Mouse (Mus musculus) mouse embryonic stem cell (cell line): Measurements from ENCODE around the gene Zfp12.

ENCODE experiments used
- in situ Hi-C, 2 experiments: fragments of 300-500 bp; cut with MboI; formaldehyde crosslinking; loops; 1 replicate in 1 of 2; 3 replicates in 1 of 2; pipeline ENCODE4 v1.14.3; 2019 to 2020; ENCODE audit warnings: low sequenced_read_pairs in 2 of 2, low pct_unique_long_range_greater_than_20kb in 1 of 2, mixed read lengths in 1 of 2; ENCODE audit not compliant: unreplicated experiment in 1 of 2

The Zfp12 gene

DNA sequence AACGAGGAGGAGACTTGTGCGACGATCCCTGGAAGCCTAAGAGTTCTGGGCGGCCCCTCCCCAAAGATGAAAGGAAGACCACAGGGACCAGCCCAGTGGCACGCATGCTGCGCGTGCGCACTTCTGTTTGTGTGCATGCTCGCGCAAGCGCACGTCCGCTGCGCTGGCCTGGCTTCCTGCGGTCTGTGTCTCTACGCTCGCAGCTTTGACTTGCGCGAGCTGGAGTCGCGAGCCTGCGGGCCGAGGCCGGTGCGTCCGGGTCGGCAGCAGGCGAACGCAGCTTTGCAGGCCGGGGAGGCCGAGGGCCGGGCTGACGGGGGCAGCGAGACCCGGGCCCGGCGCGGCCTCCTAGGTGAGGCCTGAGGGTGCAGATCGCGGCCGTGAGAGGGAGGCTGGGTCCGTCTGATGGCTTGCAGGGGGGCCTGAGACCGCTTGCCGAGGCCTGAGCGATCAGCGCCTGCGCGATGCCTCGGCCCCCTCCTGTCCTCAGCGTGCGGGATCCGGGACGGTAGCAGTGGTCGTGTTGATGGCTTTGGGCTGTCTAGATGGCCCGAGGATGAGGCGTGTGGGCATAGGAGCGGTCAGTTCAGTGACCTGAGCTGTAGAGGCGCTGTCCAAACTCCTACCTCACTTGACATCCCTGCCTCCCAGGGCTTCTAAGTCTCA, at the start of gene Zfp12:
Zfp12 (plus strand) TSS at position 136 of the 666 bp plus-strand sequence.
- in situ Hi-C loops: loop anchor here in 1 of 2 experiments (10.0 kb wide), 1 partner anchor 50 kb away; the partner anchor contains the start of genes Rbak and Spdye4b

DNA sequence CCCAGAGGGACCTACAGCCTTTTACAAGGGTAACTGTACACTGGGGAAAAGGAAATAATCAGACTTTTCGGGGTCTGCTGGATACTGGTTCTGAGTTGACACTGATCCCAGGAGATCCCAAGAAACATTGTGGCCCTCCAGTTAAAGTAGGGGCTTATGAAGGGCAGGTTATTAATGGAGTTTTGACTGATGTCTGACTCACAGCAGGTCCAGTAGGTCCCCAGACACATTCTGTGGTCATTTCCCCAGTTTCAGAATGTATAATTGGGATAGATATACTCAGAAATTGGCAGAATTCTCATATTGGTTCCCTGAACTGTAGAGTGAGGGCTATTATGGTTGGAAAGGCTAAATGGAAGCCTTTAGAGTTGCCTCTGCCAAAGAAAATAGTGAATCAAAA, 46.9 kb upstream of the Zfp12 start:
- in situ Hi-C loops: loop anchor here (10.0 to 25.0 kb wide), 2 partner anchors 47 to 99 kb away; partner anchors contain the start of genes Zfp12 (in 1 of the 2) and Zfp853 (in 1 of the 2)

DNA sequence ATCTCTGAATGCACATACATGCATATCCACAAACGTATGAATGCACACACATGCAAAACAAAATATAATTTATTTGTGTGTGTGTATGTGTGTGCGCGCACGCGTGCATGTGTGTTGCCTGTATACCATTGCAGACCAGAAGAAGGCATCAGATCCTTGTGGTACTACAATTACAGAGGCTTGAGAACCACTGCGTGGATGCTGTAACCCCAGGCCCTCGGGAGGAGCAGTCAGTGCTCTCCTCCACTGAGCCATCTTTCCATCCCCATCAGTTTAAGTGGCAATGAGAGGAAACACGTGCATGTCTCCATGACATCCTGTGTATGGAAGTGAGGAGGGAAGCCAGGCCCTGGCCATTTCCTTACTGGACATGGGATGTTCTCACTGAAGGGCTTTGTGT, 42.2 kb upstream of the Zfp12 start:
- in situ Hi-C loops: loop anchor here in 1 of 2 experiments (25.0 kb wide), 1 partner anchor 94 kb away; the partner anchor contains the start of gene Zfp853

DNA sequence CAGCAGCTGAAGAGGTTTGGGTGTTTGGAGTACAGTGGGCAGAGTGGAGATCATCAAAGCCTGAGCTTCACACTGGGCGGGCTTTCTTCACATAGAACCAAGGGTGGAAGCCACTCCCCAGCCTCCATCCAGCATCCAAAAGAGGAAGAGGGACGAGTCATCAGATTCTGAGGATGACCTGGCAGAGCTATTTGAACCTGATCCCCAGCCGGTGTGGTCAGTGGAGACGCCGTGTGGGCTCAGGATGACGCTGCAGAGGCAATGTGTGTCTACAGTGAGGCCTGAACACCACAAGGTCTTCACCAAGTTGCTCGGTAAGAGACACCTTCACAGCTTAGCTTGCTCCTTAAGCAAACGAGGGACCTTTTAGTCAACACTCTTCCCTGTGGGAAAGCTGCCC, 40.2 kb upstream of the Zfp12 start:
- in situ Hi-C loops: loop anchor here in 1 of 2 experiments (25.0 kb wide), 1 partner anchor 93 kb away; the partner anchor contains the start of gene Zfp853

DNA sequence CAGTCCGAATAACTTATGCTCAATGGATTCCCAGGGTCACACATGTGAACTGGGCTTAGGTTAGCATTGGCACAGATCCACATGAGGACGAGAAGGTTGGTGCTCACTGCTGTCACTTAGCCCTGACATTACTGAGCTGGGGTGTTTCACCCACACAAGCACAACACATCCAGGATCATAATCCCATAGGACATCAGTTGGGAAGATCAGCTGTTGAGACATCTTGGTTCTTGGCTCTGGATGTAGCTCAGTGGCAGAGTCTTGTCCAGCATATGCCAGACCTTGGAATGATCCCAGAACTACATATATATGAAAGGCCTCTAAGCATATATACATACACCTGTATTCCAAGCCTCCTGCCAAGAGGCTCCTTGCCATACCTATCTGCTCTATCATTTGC, 39.8 kb upstream of the Zfp12 start:
- in situ Hi-C loops: loop anchor here in 1 of 2 experiments (25.0 kb wide), 1 partner anchor 92 kb away; the partner anchor contains the start of gene Zfp853

DNA sequence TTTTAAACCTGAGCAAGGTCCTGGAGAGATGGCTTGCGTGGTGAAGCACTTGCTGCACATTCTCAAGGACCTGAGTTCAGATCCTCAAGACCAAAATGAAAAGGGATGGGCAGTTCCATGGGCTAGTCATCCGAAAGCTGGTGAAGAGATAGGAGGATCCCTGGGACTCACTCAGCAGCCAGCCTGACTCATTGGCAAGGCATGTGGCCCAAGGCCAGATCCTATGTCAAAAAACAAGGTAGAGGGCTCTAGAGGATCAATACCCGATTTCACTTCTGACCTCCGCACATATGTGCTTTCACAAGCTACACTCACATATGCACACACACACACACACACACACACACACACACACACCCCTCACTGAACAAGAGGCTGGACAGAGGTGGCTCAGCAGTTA, 38.5 kb upstream of the Zfp12 start:
- in situ Hi-C loops: loop anchor here in 1 of 2 experiments (25.0 kb wide), 1 partner anchor 91 kb away; the partner anchor contains the start of gene Zfp853

DNA sequence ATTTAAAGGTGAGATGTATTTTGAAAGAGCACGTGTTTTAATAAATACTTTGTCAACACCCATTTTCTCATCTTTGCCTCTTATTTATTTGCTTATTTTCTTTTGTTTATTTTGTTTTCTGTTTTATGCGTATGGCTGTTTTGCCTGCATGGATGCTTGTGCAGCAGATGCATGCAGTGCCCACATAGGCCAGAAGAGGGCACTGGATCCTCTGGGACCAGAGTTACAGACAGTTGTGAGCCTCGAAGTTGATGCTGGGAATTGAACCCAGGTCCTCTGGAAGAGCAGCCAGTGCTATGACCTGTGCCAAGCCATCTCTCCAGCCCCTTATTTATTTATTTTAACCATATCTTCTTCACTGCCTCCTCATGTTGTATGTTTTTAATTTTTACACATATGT, 29.9 kb upstream of the Zfp12 start:
- in situ Hi-C loops: no loop called here

DNA sequence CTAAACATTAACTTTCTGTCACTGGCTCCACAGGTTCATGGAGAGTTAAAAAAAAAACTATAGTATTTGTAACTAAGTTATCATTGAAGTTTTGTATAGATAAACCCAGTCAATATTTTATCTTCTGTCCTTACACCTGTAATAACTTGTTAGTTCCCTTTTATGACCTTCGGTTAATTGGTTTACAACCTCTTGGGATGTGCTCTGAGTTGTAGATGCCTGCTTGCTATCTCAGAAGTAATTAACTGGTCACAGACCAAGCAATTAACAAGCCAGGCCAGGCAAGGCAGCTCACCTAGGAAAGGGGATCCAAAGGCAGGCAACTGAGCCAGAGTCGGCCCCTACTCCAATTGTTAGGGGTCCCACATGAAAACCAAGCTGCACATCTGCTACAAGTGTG, 21.1 kb upstream of the Zfp12 start:
- in situ Hi-C loops: no loop called here

DNA sequence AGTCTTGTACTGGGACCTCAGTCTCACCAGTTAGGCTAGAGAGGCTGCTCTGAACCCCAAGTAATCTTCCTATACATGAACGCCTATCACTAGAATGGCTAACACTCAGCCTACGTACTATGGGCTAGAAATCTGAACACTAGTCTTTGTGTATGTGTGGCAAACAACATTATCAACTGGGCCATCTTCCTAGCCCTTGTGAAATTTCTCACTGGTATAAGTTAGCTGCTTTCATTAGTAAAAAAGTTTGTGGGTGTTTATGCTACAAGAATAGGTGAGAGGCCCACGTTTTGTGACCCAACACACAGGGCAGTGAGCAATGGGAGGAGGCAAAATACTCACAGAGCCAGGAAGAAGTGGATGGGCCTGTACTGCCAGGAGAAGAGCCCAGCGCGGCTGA, 14.0 kb upstream of the Zfp12 start:
- in situ Hi-C loops: no loop called here

DNA sequence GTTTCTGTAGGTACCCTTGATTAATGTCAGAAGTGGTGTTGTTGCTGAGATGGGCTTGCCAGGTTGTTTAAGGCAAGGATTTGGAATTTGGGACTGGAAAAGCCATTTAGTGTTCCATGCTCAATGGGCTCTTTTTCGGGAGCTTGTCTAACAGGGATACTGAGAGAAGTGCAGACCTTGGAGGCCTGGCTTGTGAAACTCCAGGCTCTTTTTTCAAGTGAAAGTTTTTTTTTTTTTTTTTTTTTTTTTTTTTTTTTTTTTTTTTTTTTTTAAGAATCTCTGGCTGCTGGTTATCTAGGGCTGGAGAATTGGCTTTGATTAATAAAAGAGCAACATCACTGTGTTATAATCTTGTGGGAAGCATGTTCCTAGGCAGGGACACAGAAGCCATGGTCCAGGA, 12.7 kb upstream of the Zfp12 start:
- in situ Hi-C loops: no loop called here

DNA sequence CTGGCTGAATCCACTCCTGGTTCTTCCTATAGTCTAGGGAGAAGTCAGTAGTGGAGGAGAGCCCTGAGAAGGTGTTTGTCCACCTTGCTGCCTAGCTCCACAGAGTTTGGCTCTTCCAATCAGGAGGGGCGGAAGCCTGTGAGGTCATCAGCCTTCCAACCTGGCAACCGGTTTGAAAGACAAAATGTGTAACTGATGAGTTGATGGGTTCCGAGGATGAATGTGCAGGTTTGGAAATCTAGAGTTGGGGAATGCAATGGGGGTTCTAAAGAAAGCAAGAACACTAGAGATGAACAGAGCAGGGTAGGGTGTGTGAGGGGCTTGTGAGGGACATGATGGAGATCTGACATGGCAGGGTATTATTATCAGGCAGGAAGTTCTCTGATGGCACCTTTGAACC, 8.2 kb upstream of the Zfp12 start, which contains the start of gene Spdye4a:
Spdye4a (minus strand) TSS at position 101 of the 400 bp plus-strand sequence.
- in situ Hi-C loops: no loop called here

DNA sequence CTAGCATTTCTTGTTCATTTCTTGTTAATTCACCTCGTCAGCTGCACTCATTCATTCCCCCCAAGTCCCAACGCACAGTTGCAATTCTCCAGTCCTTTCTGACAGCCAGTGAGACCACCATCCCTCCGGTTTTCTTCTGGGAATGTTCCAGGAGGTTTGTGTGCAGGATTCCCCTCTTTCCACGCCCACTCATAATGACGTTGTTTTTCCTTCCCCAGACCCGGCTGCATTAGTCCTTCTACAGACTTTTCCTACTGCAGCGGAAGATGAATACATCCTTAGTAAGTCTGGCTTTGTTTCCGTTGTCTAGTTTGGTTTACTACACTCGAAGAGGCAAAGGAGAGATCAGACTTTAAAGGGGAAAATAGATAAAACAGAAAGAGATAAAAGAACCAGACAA, 1.1 kb downstream of the Zfp12 start:
- in situ Hi-C loops: loop anchor here in 1 of 2 experiments (10.0 kb wide), 1 partner anchor 51 kb away; the partner anchor contains the start of genes Rbak and Spdye4b

DNA sequence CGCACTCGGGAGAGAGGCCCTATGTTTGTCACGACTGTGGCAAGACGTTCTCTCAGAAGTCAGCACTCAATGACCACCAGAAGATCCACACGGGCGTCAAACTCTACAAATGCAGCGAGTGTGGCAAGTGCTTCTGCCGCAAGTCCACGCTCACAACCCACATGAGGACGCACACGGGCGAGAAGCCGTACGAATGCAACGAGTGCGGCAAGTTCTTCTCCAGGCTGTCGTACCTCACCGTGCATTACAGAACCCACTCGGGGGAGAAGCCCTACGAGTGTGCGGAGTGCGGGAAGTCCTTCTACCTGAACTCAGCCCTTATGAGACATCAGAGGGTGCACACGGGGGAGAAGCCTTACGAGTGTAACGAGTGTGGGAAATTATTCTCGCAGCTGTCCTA, 10.0 kb downstream of the Zfp12 start:
- in situ Hi-C loops: no loop called here

DNA sequence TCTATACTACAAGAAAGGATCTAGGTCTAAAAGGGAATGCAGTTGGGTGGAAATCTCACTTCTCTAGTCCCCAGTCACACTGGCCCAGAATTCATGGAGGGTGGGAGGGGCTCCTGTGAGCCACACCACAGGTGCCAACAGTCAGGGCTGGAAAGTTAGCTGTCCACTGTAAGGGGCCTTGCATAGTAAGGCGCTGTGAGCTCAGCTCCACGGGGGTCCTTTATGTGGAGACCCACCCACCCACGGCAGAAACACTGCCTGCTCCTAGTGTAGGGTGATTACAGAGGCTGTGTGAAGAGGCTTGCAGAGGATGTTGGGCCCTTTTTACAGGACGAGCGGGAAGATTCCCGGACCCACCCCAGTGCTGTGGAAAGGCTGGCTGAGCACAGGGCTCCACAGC, 17.1 kb downstream of the Zfp12 start:
- in situ Hi-C loops: no loop called here

DNA sequence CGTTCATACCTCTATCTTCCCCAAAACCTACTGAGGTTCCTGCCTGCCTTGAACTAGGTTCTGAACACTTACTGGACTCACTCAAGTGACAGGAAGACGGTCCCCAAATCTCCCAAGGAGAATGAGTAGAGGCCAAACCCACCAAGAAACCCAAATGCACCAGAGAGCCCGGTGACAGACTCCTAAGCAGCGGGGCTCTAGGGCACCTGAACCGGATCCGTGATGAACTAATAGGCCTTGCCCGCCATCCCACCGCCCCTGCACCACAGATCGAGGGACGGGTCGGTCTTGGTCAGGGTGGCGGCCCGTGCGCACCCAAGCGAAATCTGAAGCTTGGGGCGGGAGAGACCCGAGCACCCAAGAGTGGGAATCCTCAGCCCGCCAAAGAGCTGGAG, 17.8 kb downstream of the Zfp12 start:
- in situ Hi-C loops: no loop called here

DNA sequence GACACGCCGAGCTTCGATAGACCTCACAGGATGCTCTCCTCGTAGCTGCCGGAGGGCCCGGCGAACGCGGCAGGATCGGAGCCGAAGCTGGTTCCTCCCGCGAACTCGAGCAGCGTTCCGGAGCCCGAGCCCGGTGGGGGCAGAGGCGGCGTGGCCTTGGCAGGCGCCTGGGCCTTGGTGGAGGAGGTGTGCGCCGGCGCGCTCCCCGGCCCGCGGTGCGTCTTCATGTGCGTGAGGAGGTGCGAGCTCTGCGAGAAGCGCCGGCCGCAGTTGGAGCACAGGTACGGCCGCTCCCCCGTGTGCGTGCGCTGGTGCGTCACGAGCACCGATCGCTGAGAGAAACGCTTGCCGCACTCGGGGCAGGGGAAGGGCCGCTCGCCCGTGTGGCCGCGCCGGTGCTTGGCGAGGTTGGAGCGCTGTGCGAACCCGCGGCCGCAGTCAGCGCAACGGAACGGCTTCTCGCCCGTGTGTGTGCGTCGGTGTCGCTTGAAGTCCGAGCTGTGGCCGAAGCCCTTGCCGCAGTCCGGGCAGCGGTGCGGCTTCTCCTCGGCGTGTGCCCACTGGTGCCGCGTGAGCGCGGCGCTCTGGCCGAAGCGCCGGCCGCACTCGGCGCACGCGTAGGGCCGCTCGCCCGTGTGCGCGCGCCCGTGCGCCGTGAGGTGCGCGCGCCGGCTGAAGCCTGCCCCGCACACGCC, 18.4 kb downstream of the Zfp12 start:
- in situ Hi-C loops: no loop called here

DNA sequence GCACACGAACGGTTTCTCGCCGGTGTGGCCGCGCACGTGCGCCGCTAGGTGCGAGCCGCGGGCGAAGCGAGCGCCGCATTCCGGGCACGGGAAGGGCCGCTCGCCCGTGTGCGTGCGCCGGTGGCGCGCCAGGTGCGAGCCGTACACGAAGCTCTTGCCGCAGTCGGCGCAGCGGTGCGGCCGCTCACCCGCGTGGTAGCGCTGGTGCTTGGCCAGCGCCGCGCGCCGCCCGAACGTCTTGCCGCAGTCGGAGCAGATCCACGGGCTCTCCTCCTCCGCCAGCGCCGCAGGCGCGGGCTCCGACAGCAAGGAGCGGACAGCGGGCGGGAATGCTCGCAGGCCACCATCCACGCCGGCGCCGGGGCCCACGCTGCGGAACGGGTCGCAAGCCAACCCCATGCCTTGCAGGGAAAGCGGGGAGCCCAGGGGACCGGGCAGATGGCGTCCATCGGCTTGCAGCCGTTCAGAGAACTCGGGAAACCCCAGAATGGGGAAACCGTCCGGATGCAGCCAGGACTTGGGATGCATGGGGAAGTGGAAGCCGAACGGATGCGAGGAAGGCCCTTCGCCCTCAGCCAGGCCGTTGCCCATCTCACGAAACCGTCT, 19.0 kb downstream of the Zfp12 start:
- in situ Hi-C loops: no loop called here

DNA sequence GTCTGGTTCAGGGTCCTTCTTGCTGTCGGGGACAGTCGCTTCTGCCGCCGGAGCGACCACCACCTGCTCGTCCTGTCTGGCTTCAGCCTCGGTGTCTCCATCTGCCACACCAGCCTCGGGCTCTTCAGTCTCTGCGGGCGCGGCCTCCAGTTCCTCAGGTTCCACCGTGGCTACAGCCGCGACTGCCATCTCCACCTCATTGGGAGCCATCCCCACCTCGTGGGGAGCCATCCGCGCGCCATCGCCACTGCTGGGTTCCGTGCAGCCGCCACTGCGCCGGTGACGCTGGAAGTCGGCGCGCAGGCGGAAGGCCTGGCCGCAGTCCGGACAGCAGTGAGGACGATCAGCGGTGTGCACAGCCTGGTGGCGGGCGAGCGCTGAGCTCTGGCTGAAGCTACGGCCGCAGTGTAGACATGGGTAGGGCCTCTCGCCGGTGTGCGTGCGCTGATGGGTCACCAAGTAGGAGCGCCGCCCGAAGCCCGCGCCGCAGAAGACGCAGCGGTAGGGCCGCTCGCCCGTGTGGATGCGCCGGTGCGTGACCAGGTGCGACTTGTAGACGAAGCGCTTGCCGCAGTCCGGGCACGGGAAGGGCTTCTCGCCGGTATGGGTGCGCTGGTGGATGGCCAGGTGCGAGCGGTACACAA, 19.6 kb downstream of the Zfp12 start:
- in situ Hi-C loops: no loop called here

DNA sequence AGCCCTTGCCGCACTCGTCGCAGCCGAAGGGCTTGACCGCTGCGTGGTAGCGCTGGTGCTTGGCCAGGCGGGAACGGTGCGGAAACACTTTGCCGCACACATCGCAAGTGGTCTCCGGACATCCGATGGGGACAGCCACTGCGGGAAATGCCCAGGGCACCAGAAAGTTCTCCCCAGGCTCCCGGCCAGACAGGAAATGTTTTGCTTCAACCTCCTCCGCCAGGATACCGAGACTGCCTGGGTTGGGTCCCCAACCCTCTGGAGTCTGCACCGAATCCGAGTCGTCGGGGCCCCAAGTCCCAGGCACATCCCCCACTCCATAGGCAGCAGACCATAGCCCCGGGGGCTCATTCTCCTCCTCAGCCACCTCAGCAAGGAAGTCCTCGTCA, 20.2 kb downstream of the Zfp12 start:
- in situ Hi-C loops: no loop called here
